ENCODE assay signal across 8 mouse cellular contexts in genomic region chr3:145651029-145651977, GRCm38 (mm10). TPM values are rescaled to one million over a fixed set of nuclear protein-coding genes. Genes with fewer than 3 reads are reported as not detected.
DNase-seq lines count a peak whose midpoint lies in the region; ATAC-seq and TF ChIP-seq lines count a peak whose summit lies in the region.

No protein-coding gene starts in this region.

- peak overlapping the region; percentile 20; the same call in 1 of the 2 replicates for H3K27ac ChIP-seq in testis, adult 2 months (ENCODE audit: control insufficient read depth, insufficient read depth, low read depth, low read length)
- H3K27ac ChIP-seq in intestine, embryonic 16.5 days (ENCODE audit: low read length): peak overlapping the region; percentile 84
- no peak overlapping the region for H3K27ac ChIP-seq in thymus, adult 2 months (ENCODE audit: control insufficient read depth, insufficient read depth, low read length)

- 27% methylated on average over 19 of the region's 19 CpGs for WGBS in intestine, embryonic 16.5 days
- WGBS in thymus, adult 2 months: 17% methylated on average over 19 of the region's 19 CpGs

- peak overlapping the region; percentile 85 for H3K9ac ChIP-seq in intestine, embryonic 16.5 days (ENCODE audit: low read depth, low read length)

- no peak for TF ChIP-seq POLR2A in testis, adult 2 months (IDR thresholded peaks at IDR 0.05; ENCODE audit: control insufficient read depth, low read depth, low read length)
- TF ChIP-seq POLR2A in thymus, adult 2 months (IDR thresholded peaks at IDR 0.05; ENCODE audit: control insufficient read depth, extremely low read depth, insufficient read depth, low read length, poor library complexity): no peak

- H3K4me2 ChIP-seq in intestine, embryonic 16.5 days (ENCODE audit: low read depth, low read length): peak overlapping the region; percentile 94

- DNase-seq in testis, postnatal 14 days (ENCODE audit: low spot score): no peak
- peak; percentile 50 for DNase-seq in forelimb bud, embryonic 11.5 days (ENCODE audit: low read depth, low spot score)
- DNase-seq in lung, postnatal 25 days (ENCODE audit: low spot score): peak; percentile 59
- no peak for DNase-seq in thymus, adult 2 months
- DNase-seq in layer of hippocampus, adult 8-10 months (ENCODE audit: low spot score in 2 of 2): no peak
- no peak for DNase-seq in adrenal gland, postnatal 4 days (ENCODE audit: low spot score in 2 of 2)

- peaks cover 26% of the 10 kb centered on the region for H3K4me1 ChIP-seq in testis, adult 2 months (ENCODE audit: control insufficient read depth, insufficient read depth, low read length)
- peaks cover 3% of the 10 kb centered on the region; the same call in 1 of the 2 replicates for H3K4me1 ChIP-seq in intestine, embryonic 16.5 days (ENCODE audit: control insufficient read depth, insufficient read depth, low read length)
- H3K4me1 ChIP-seq in thymus, adult 2 months (replicated peaks; ENCODE audit: control insufficient read depth, insufficient read depth, low read length): no peaks in the 10 kb centered on the region

- H3K4me3 ChIP-seq in testis, adult 2 months (ENCODE audit: control insufficient read depth, low read depth, low read length): peak overlapping the region; percentile 10; the same call in 1 of the 2 replicates
- H3K4me3 ChIP-seq in intestine, embryonic 16.5 days (ENCODE audit: low read length): peak overlapping the region; percentile 68
- H3K4me3 ChIP-seq in thymus, adult 2 months (ENCODE audit: control insufficient read depth, insufficient read depth, low read length): no peak overlapping the region

- H3K36me3 ChIP-seq in testis, adult 2 months (ENCODE audit: control insufficient read depth, insufficient read depth, low read length): no peaks in the 10 kb centered on the region
- H3K36me3 ChIP-seq in intestine, embryonic 16.5 days (ENCODE audit: control insufficient read depth, insufficient read depth, low read length): peaks cover 6% of the 10 kb centered on the region
- no peaks in the 10 kb centered on the region for H3K36me3 ChIP-seq in thymus, adult 2 months (ENCODE audit: control insufficient read depth, insufficient read depth, low read length)

- no peak for TF ChIP-seq CTCF in testis, adult 2 months (IDR thresholded peaks at IDR 0.05; ENCODE audit: control insufficient read depth, insufficient read depth, insufficient replicate concordance, low read depth, low read length)
- no peak for TF ChIP-seq CTCF in thymus, adult 2 months (IDR thresholded peaks at IDR 0.05; ENCODE audit: borderline replicate concordance, control insufficient read depth, extremely low read depth, insufficient read depth, low read length, poor library complexity)

- ATAC-seq in intestine, embryonic 16.5 days: 0 out of 2 replicates have a peak, but pooled peaks have one; percentile 6

- H3K27me3 ChIP-seq in testis, adult 2 months (ENCODE audit: control insufficient read depth, insufficient read depth, low read length): peaks cover 2% of the 10 kb centered on the region; the same call in 1 of the 2 replicates
- no peaks in the 10 kb centered on the region for H3K27me3 ChIP-seq in intestine, embryonic 16.5 days (replicated peaks; ENCODE audit: control insufficient read depth, insufficient read depth, low read length)
- H3K27me3 ChIP-seq in thymus, adult 2 months (ENCODE audit: control insufficient read depth, insufficient read depth, low read length): peaks cover 22% of the 10 kb centered on the region

- no peaks in the 10 kb centered on the region for H3K9me3 ChIP-seq in intestine, embryonic 16.5 days (ENCODE audit: control insufficient read depth, low read length)

RNA-seq across cellular contexts. Expression of gene Ccn1, which starts 1.5 kb away (rescaled TPM):
- 2.0 and 4.0 TPM in 2 replicates for polyA plus RNA-seq in testis, adult 2 months (2012; rRNA removed)
- polyA plus RNA-seq in intestine, embryonic 16.5 days (2015; fragmentation: Nextera tagmentation; extraction: Ambion mirVana): 50.3 and 55.5 TPM in 2 replicates
- polyA plus RNA-seq in thymus, adult 2 months (2012; rRNA removed): 5.8 and 8.1 TPM in 2 replicates
- 10 to 100 TPM in 1 of 4 experiments, 1 to 10 TPM in 3; 2.2 to 11.9 (median 5.3) TPM for total RNA-seq in layer of hippocampus, adult 8-10 months (2022)
- total RNA-seq in adrenal gland, postnatal 4 days (2021): 10 to 100 TPM; 13.3 to 13.7 TPM

Comparison
In these comparisons a context has a peak if more than half of its experiments do, and no peak if none do; other contexts are left out.
1. DNase-seq: peak in forelimb bud, embryonic 11.5 days (single experiment) and lung, postnatal 25 days (single experiment); none in testis, postnatal 14 days (single experiment), thymus, adult 2 months (single experiment), layer of hippocampus, adult 8-10 months (0 of 2) and adrenal gland, postnatal 4 days (0 of 2).